8 mouse cellular contexts compared by ENCODE assay signal in genomic region chr9:96167168-96167585, GRCm38 (mm10). TPM values are rescaled to one million over a fixed set of nuclear protein-coding genes. Genes with fewer than 3 reads are reported as not detected.
DNase-seq lines count a peak whose midpoint lies in the region; TF ChIP-seq lines count a peak whose summit lies in the region.

No protein-coding gene starts in this region.

- peak overlapping the region; percentile 29; the same call in 1 of the 2 replicates for H3K4me3 ChIP-seq in E14TG2a.4 (replicated peaks; ENCODE audit: low read length)
- no peak overlapping the region for H3K4me3 ChIP-seq in heart, adult 2 months

- no peaks in the 10 kb centered on the region; the same call in 1 of the 2 replicates for H3K9me3 ChIP-seq in E14TG2a.4 (ENCODE audit: low read length)

- peak; percentile 85 to 95 for DNase-seq in adrenal gland, adult (ENCODE audit: inconsistent age in 2 of 2, low spot score in 1 of 2)
- DNase-seq in embryo, embryonic 10 days (ENCODE audit: low spot score) = peak; percentile 87
- peak; percentile 59 to 80 for DNase-seq in heart, adult 2 months
- peak; percentile 29 for DNase-seq in large intestine, adult 2 months (ENCODE audit: low read depth, low spot score)
- peak; percentile 71 for DNase-seq in lung, postnatal 14 days
- peak; percentile 32 to 46 for DNase-seq in right cerebral cortex, postnatal 10 days (ENCODE audit: low spot score in 2 of 2)
- DNase-seq in urinary bladder, postnatal 25 days (ENCODE audit: low spot score) = peak; percentile 55

- H3K4me1 ChIP-seq in E14TG2a.4 (replicated peaks; ENCODE audit: low read depth, low read length) = peaks cover 49% of the 10 kb centered on the region
- H3K4me1 ChIP-seq in heart, adult 2 months (ENCODE audit: control insufficient read depth, insufficient read depth, low read length) = peaks cover 1% of the 10 kb centered on the region; the same call in 1 of the 2 replicates

- H3K79me2 ChIP-seq in heart, adult 2 months (replicated peaks; ENCODE audit: control insufficient read depth, insufficient read depth, low read length) = no peaks in the 10 kb centered on the region

- H3K9ac ChIP-seq in heart, adult 2 months (ENCODE audit: low read depth, low read length) = no peak overlapping the region

- TF ChIP-seq POLR2A in heart, adult 2 months (IDR thresholded peaks at IDR 0.05; ENCODE audit: insufficient read depth, low read depth, low read length) = no peak

- WGBS in heart, adult 2 months = 43% methylated on average over 5 of the region's 5 CpGs
- 48% methylated on average over 5 of the region's 5 CpGs for WGBS in large intestine, adult 2 months

- no peaks in the 10 kb centered on the region for H3K27me3 ChIP-seq in E14TG2a.4 (ENCODE audit: insufficient read depth, low read length)
- no peaks in the 10 kb centered on the region for H3K27me3 ChIP-seq in heart, adult 2 months (ENCODE audit: control insufficient read depth, insufficient read depth, low read length)

- intact Hi-C loops in heart, adult 2 months (cut with DNase I) = loop anchor here (5.0 kb wide), 1 partner anchor 35 kb away; no protein-coding TSS in a partner anchor

- peaks cover 46% of the 10 kb centered on the region for H3K36me3 ChIP-seq in E14TG2a.4 (ENCODE audit: insufficient read depth, low read length)
- no peaks in the 10 kb centered on the region for H3K36me3 ChIP-seq in heart, adult 2 months (ENCODE audit: control insufficient read depth, insufficient read depth, low read length)

- peak; percentile 52; the same call in 1 of the 2 replicates for TF ChIP-seq EP300 in heart, adult 2 months (IDR thresholded peaks at IDR 0.05; ENCODE audit: insufficient read depth, low read depth, low read length)

- peak; percentile 100 for TF ChIP-seq CTCF in E14TG2a.4 (conservative IDR thresholded peaks at IDR 0.05; ENCODE audit: low read length)
- TF ChIP-seq CTCF in heart, adult 2 months (IDR thresholded peaks at IDR 0.05) = peak; percentile 94

- no peak overlapping the region; the same call in 1 of the 2 replicates for H3K27ac ChIP-seq in heart, adult 2 months

RNA-seq across cellular contexts. Expression of gene Tfdp2, which starts 28.9 kb away (rescaled TPM):
- 100 to 1,000 TPM in 1 of 2 experiments, 10 to 100 TPM in 1; 83.4 to 131 TPM for total RNA-seq in heart, adult 2 months (2021)
- 18.5 and 27.4 TPM in 2 replicates for polyA plus RNA-seq in heart, adult 2 months (2012; rRNA removed)
- polyA plus RNA-seq in large intestine, adult 2 months (2012; rRNA removed) = 7.4 and 14.7 TPM in 2 replicates

RNA-seq across cellular contexts. Expression of gene Gk5, which starts 48.0 kb away (rescaled TPM):
- total RNA-seq in heart, adult 2 months (2021) = 1 to 10 TPM; 2.7 to 3.1 TPM
- 2.0 and 3.4 TPM in 2 replicates for polyA plus RNA-seq in heart, adult 2 months (2012; rRNA removed)
- 2.0 and 4.1 TPM in 2 replicates for polyA plus RNA-seq in large intestine, adult 2 months (2012; rRNA removed)

Comparison
In these comparisons a context has a peak if more than half of its experiments do, and no peak if none do; other contexts are left out.
1. DNase-seq: peak in every context shown above with its lines; median percentile 90 in adrenal gland, adult; 87 in embryo, embryonic 10 days; 71 in lung, postnatal 14 days; 70 in heart, adult 2 months; 55 in urinary bladder, postnatal 25 days; 39 in right cerebral cortex, postnatal 10 days; 29 in large intestine, adult 2 months.